Mouse (Mus musculus) liver, embryonic 13.5 days (tissue): ENCODE measurements around the gene Lurap1. TPM values are rescaled to one million over a fixed set of nuclear protein-coding genes. Genes with fewer than 3 reads are reported as not detected.

ENCODE experiments used
- ATAC-seq: fragments of 200-750 bp; cut with Nextera tagmentation; 2 replicates; pipeline ENCODE4 v1.8.0; 2017; ENCODE audit warnings: low read depth, mild to moderate bottlenecking, moderate number of reproducible peaks, moderate library complexity
- DNase-seq: peaks from one replicate; pipeline ENCODE4 v3.0.0; 2022
- H3K27ac ChIP-seq: fragments of 300-500 bp; sonication (generic); 2 replicates; pipeline ENCODE4 v1.5.1; 2015; ENCODE audit warnings: moderate library complexity, mild to moderate bottlenecking, inconsistent platforms
- H3K27me3 ChIP-seq: fragments of 300-500 bp; sonication (generic); 2 replicates; pipeline ENCODE4 v1.6.1; 2015; ENCODE audit warnings: mild to moderate bottlenecking, inconsistent platforms
- H3K36me3 ChIP-seq: fragments of 300-500 bp; sonication (generic); 2 replicates; pipeline ENCODE4 v1.6.1; 2015; ENCODE audit warnings: mild to moderate bottlenecking, inconsistent platforms
- H3K4me1 ChIP-seq: fragments of 300-500 bp; sonication (generic); replicated peaks from 2 replicates; pipeline ENCODE4 v1.6.1; 2015; ENCODE audit warnings: inconsistent platforms
- H3K4me2 ChIP-seq: fragments of 300-500 bp; sonication (generic); 2 replicates; pipeline ENCODE4 v1.6.1; 2015; ENCODE audit warnings: inconsistent platforms, mild to moderate bottlenecking, moderate library complexity
- H3K4me3 ChIP-seq: fragments of 300-500 bp; sonication (generic); replicated peaks from 2 replicates; pipeline ENCODE4 v1.5.1; 2015; ENCODE audit warnings: mild to moderate bottlenecking, inconsistent platforms
- H3K9ac ChIP-seq: fragments of 300-500 bp; sonication (generic); 2 replicates; pipeline ENCODE4 v1.6.1; 2015; ENCODE audit warnings: mild to moderate bottlenecking, inconsistent platforms
- H3K9me3 ChIP-seq: fragments of 300-500 bp; sonication (generic); replicated peaks from 2 replicates; pipeline ENCODE4 v1.6.1; 2016; ENCODE audit warnings: inconsistent platforms
- WGBS: fragments of 180-500 bp; shearing (Covaris S2); methylation state at CpG from one replicate; pipeline ENCODE4 v1.1.7; 2015; ENCODE audit not compliant: insufficient replicate concordance; 5-methylcytosine and 5-hydroxymethylcytosine counted together
- polyA plus RNA-seq: library from polyadenylated mRNA; unstranded; fragments of >200 nt; fragmentation: Nextera tagmentation; extraction: Ambion mirVana; gene quantifications from 2 replicates; pipeline ENCODE4 v1.2.1, GENCODE M21; 2015

Gene Lurap1
- polyA plus RNA-seq, 1 experiment from 2014 or later, result 0.23 TPM

- Histone ChIP-seq H3K27ac (no peak overlapping the region), H3K4me2 (no peak overlapping the region), H3K36me3 (no peaks in the 10 kb centered on the region), H3K4me1 (no peaks in the 10 kb centered on the region), H3K27me3 (peaks cover 25% of the 10 kb centered on the region), H3K4me3 (no peak overlapping the region), H3K9ac (no peak overlapping the region), H3K9me3 (no peaks in the 10 kb centered on the region)
- WGBS, result 51% methylated on average over 13 of the region's 13 CpGs
- ATAC-seq (0 out of 2 replicates have a peak, but pooled peaks have one; percentile 26), DNase-seq (no peak)
Measured at GRCm38 (mm10) chr4:116137421-116137996, 13.6 kb downstream of the Lurap1 start.

GRCm38 (mm10) chr4:116134990-116135389 is 16.1 kb downstream of the Lurap1 start:
- no peaks in the 10 kb centered on the region for H3K9me3 ChIP-seq
- no peak for ATAC-seq

GRCm38 (mm10) chr4:116133126-116133525 is 18.0 kb downstream of the Lurap1 start:
- no peak overlapping the region for H3K9ac ChIP-seq
- no peak overlapping the region for H3K4me2 ChIP-seq
- DNase-seq, result no peak
- no peak overlapping the region for H3K4me3 ChIP-seq
- no peaks in the 10 kb centered on the region for H3K4me1 ChIP-seq
- H3K9me3 ChIP-seq, result no peaks in the 10 kb centered on the region
- no peaks in the 10 kb centered on the region for H3K36me3 ChIP-seq
- H3K27ac ChIP-seq, result no peak overlapping the region
- no peaks in the 10 kb centered on the region for H3K27me3 ChIP-seq
- no peak for ATAC-seq
- WGBS, result 53% methylated on average over 4 of the region's 4 CpGs

More at GRCm38 (mm10) chr4:116134990-116135389, 16.1 kb downstream of the Lurap1 start:
- no peak for DNase-seq
- H3K36me3 ChIP-seq, result no peaks in the 10 kb centered on the region
- no peaks in the 10 kb centered on the region for H3K4me1 ChIP-seq
- peaks cover 3% of the 10 kb centered on the region; the same call in 1 of the 2 replicates for H3K27me3 ChIP-seq
- no peak overlapping the region for H3K4me3 ChIP-seq
- H3K27ac ChIP-seq, result no peak overlapping the region
- no peak overlapping the region for H3K9ac ChIP-seq
- H3K4me2 ChIP-seq, result no peak overlapping the region
- WGBS, result 30% methylated on average over 2 of the region's 2 CpGs

DNA sequence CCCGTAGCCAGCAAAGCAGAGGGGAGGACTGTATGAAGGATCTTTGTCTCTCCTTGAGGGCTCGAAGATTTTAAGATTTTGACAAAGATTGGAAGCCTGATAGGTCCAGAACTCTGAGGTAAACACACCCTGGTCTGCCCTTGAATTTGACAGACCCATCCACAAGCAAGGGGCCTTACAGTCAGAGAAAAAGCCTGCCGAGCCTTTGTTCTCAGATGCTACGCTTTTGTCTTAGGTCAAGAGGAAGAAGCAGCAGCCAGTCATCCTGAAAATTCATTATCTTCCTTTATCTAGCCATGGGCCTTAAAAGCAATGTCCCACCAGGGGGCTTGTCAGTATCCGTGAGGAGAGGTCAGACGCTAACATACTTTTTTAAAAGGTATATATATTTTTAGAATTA is 23.2 kb downstream of the Lurap1 start:
- no peak for ATAC-seq
- H3K4me2 ChIP-seq, result no peak overlapping the region
- no peak overlapping the region for H3K4me3 ChIP-seq
- H3K36me3 ChIP-seq, result no peaks in the 10 kb centered on the region
- no peak for DNase-seq
- no peak overlapping the region for H3K9ac ChIP-seq
- H3K9me3 ChIP-seq, result no peaks in the 10 kb centered on the region
- no peaks in the 10 kb centered on the region for H3K27me3 ChIP-seq
- 80% methylated on average over 6 of the region's 6 CpGs for WGBS
- H3K4me1 ChIP-seq, result peaks cover 27% of the 10 kb centered on the region
- H3K27ac ChIP-seq, result no peak overlapping the region

DNA sequence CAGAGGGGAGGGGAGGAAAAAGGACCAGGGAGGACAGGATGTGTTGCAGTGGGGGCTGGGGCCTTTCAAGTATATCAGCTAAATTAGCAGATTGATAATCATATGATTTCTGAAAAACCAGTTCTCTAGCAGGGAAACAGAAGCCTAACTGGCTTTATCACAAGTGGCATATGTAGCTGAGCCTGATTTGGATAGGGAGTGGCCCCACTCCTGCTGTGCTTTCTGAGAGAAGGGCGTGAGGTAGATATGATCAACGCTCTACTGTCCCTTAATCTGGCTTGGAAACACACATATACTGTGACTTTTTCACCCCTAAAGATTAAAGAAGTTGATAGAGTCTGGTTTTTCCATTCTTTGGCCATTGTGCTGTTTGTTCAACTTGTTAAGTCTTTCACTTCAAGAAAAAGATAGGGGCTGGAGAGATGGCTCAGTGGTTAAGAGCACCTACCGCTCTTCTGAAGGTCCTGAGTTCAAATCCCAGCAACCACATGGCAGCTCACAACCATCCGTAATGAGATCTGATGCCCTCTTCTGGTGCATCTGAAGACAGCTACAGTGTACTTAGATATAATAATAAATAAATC is 25.2 kb downstream of the Lurap1 start:
- Histone ChIP-seq H3K36me3 (no peaks in the 10 kb centered on the region; the same call in 1 of the 2 replicates), H3K4me2 (peak overlapping the region; percentile 14; the same call in 1 of the 2 replicates), H3K4me3 (no peak overlapping the region), H3K4me1 (peaks cover 46% of the 10 kb centered on the region), H3K9me3 (no peaks in the 10 kb centered on the region), H3K27me3 (no peaks in the 10 kb centered on the region), H3K9ac (no peak overlapping the region), H3K27ac (no peak overlapping the region)
- DNase-seq (peak; percentile 44), ATAC-seq (peak; percentile 51)
- WGBS, result 52% methylated on average over 4 of the region's 4 CpGs

GRCm38 (mm10) chr4:116123602-116124519 is 27.3 kb downstream of the Lurap1 start, which contains the start of the genes Rad54l and Pomgnt1:
TSS of gene Rad54l (minus strand) at chr4:116123690.
TSS of gene Pomgnt1 (plus strand) at chr4:116123840.
- 5% methylated on average over 24 of the region's 24 CpGs for WGBS
- peaks cover 17% of the 10 kb centered on the region for H3K36me3 ChIP-seq
- H3K4me2 ChIP-seq, result peak within 1 kb of the TSS; percentile 80
- peaks cover 46% of the 10 kb centered on the region for H3K4me1 ChIP-seq
- peak within 1 kb of the TSS; percentile 79 for H3K9ac ChIP-seq
- no peaks in the 10 kb centered on the region for H3K9me3 ChIP-seq
- peak within 1 kb of the TSS; percentile 71 for H3K4me3 ChIP-seq
- H3K27me3 ChIP-seq, result no peaks in the 10 kb centered on the region
- peak within 1 kb of the TSS; percentile 82 for H3K27ac ChIP-seq
- ATAC-seq (peak; percentile 96), DNase-seq (peak; percentile 86)

DNA sequence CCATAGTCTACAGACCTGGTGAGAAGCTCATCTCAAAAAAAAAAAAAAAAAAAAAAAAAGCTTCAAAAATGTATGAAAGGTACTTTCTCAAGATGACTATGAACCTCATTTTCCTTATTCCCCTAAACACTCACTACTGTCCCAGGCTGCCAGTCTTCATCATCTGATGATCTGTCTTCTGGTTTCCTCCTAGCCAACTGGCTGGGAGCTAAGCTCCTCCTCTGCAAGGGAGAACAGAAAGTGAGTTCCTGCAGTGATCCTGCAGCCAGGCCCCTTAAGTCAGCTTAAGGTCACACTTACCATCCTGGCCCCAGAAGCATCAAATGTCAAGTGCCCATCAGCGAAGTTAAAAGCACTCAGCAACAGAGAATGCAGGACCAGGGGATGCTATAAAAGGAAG is 28.4 kb downstream of the Lurap1 start:
- peak overlapping the region; percentile 80 for H3K4me2 ChIP-seq
- H3K9me3 ChIP-seq, result no peaks in the 10 kb centered on the region
- peak overlapping the region; percentile 71 for H3K4me3 ChIP-seq
- peaks cover 24% of the 10 kb centered on the region for H3K36me3 ChIP-seq
- H3K9ac ChIP-seq, result peak overlapping the region; percentile 78
- peak overlapping the region; percentile 82 for H3K27ac ChIP-seq
- ATAC-seq, result peak; percentile 30; the same call in 1 of the 2 replicates
- H3K27me3 ChIP-seq, result no peaks in the 10 kb centered on the region
- peaks cover 46% of the 10 kb centered on the region for H3K4me1 ChIP-seq
- 0% methylated on average over 1 of the region's 1 CpGs for WGBS
- DNase-seq, result peak; percentile 21

- WGBS, result 79% methylated on average over 2 of the region's 2 CpGs
- H3K4me2 ChIP-seq, result no peak overlapping the region
Measured at GRCm38 (mm10) chr4:116111486-116111885, 39.7 kb downstream of the Lurap1 start.

DNA sequence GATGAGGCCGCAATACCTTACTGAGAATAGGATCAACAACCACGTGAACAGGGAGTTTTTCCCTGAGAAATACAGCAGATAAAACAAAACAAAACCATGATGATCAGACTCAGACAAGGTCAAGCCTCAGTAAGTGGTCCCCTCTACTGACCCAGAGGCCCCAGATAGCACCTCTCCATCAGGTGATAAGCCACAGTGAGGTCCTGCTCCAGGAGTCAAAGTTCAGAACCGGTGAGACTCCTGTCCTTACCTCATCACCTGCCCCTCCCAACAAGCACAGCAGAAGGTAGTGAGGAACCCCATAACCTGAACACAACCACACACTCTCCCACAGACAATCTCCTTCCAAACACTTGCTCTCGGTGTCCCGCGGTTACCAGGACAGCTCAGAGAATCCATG is 40.4 kb downstream of the Lurap1 start:
- H3K4me3 ChIP-seq, result no peak overlapping the region
- H3K27ac ChIP-seq, result no peak overlapping the region
- DNase-seq (no peak), ATAC-seq (no peak)
- no peaks in the 10 kb centered on the region for H3K27me3 ChIP-seq
- H3K9me3 ChIP-seq, result no peaks in the 10 kb centered on the region
- no peaks in the 10 kb centered on the region for H3K4me1 ChIP-seq
- H3K36me3 ChIP-seq, result peaks cover 86% of the 10 kb centered on the region
- no peak overlapping the region for H3K9ac ChIP-seq
- H3K4me2 ChIP-seq, result no peak overlapping the region
- 84% methylated on average over 6 of the region's 6 CpGs for WGBS

More at GRCm38 (mm10) chr4:116111486-116111885, 39.7 kb downstream of the Lurap1 start:
- no peak overlapping the region for H3K27ac ChIP-seq
- ATAC-seq (no peak), DNase-seq (no peak)
- H3K9ac ChIP-seq, result no peak overlapping the region
- H3K4me3 ChIP-seq, result no peak overlapping the region
- H3K4me1 ChIP-seq, result no peaks in the 10 kb centered on the region
- H3K27me3 ChIP-seq, result no peaks in the 10 kb centered on the region
- H3K9me3 ChIP-seq, result no peaks in the 10 kb centered on the region
- H3K36me3 ChIP-seq, result peaks cover 86% of the 10 kb centered on the region

GRCm38 (mm10) chr4:116105278-116105677 is 45.9 kb downstream of the Lurap1 start:
- 89% methylated on average over 5 of the region's 5 CpGs for WGBS

DNA sequence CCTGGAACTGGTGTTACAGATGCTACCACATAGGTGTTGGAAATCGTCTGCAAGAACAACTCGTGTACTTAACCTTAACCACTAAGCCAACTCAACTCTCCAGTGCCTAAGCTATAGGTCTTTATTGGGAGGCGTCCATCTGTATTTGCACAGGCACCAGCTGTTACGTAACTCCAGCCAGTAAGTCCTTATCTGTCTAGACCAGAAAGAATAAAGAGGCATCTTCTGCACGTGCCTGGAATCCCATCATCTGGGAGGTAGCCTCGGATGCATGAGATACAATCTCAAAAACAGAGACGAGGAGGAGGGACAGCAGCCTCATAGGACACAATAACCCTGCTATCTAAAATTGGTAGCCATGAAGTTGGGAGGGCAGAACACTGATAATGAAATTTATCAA is 50.2 kb downstream of the Lurap1 start:
- Histone ChIP-seq H3K9me3 (no peaks in the 10 kb centered on the region), H3K36me3 (peaks cover 97% of the 10 kb centered on the region), H3K4me2 (0 out of 2 replicates have a peak overlapping the region, but pooled peaks have one; percentile 6), H3K27ac (peak overlapping the region; percentile 83), H3K9ac (no peak overlapping the region), H3K27me3 (no peaks in the 10 kb centered on the region), H3K4me1 (peaks cover 31% of the 10 kb centered on the region), H3K4me3 (no peak overlapping the region)
- WGBS, result 18% methylated on average over 7 of the region's 7 CpGs
- ATAC-seq (peak; percentile 86), DNase-seq (peak; percentile 62)

More at GRCm38 (mm10) chr4:116105278-116105677, 45.9 kb downstream of the Lurap1 start:
- H3K4me1 ChIP-seq, result peaks cover 22% of the 10 kb centered on the region
- H3K9me3 ChIP-seq, result no peaks in the 10 kb centered on the region
- DNase-seq (no peak), ATAC-seq (no peak)
- H3K27me3 ChIP-seq, result no peaks in the 10 kb centered on the region
- no peak overlapping the region for H3K9ac ChIP-seq
- H3K4me2 ChIP-seq, result no peak overlapping the region
- H3K36me3 ChIP-seq, result peaks cover 91% of the 10 kb centered on the region
- no peak overlapping the region for H3K4me3 ChIP-seq
- no peak overlapping the region for H3K27ac ChIP-seq
